Mouse (Mus musculus) ES-Bruce4 (cell line): ENCODE results near the gene Mars.

ENCODE experiments used
- CTCF ChIP-seq: IDR thresholded peaks from one replicate; pipeline ENCODE4 v1.8.1; 2011; ENCODE audit warnings: low read depth, low read length
- POLR2A ChIP-seq: IDR thresholded peaks from one replicate; pipeline ENCODE4 v1.8.1; 2011; ENCODE audit warnings: low read length; ENCODE audit not compliant: insufficient read depth

GRCm38 (mm10) chr10:127282620-127283215 is 28.9 kb downstream of the Mars start:
- TF ChIP-seq CTCF (no peak), POLR2A (no peak)
